Mouse (Mus musculus): ENCODE measurements at regions not wholly inside any gene's neighbourhood (a gene's known extent, or its start where the extent isn't known, plus 50 kb on each side); places are given as distances from the start of the nearest gene placed in this dataset.
"Not testable (repeated sequence)": the region's sequence is repeated elsewhere in the genome, so short reads cannot be mapped to it uniquely, and the experiment has no call there.

- no peaks in the 10 kb centered on the region for H3K27me3 ChIP-seq (ENCODE audit: control insufficient read depth, insufficient read depth, low read length)
- H3K27ac ChIP-seq (ENCODE audit: low read depth, low read length) = no peak overlapping the region
- no peak overlapping the region for H3K4me2 ChIP-seq
- no peaks in the 10 kb centered on the region for H3K4me1 ChIP-seq (ENCODE audit: control insufficient read depth, insufficient read depth, low read length)
- no peak overlapping the region for H3K9ac ChIP-seq (ENCODE audit: low read length)
- no peaks in the 10 kb centered on the region for H3K36me3 ChIP-seq (ENCODE audit: control insufficient read depth, insufficient read depth, low read length)
- no peak for DNase-seq (ENCODE audit: low spot score, missing footprints)
- H3K9me3 ChIP-seq (ENCODE audit: control insufficient read depth, low read length) = no peaks in the 10 kb centered on the region
- 69% methylated on average over 11 of the region's 11 CpGs for WGBS
- no peak overlapping the region for H3K4me3 ChIP-seq (ENCODE audit: low read depth, low read length)
- no peak for ATAC-seq (ENCODE audit: low FRiP score)
These were observed 131.3 kb upstream of the Vrk2 start for GRCm38 (mm10) chr11:26724963-26725721.

- H3K4me3 ChIP-seq (ENCODE audit: low read depth, low read length) = no peak overlapping the region
- H3K27me3 ChIP-seq (ENCODE audit: control insufficient read depth, insufficient read depth, low read length) = no peaks in the 10 kb centered on the region
- ATAC-seq (ENCODE audit: low FRiP score) = no peak
- H3K4me1 ChIP-seq (ENCODE audit: control insufficient read depth, insufficient read depth, low read length) = no peaks in the 10 kb centered on the region
- no peaks in the 10 kb centered on the region for H3K36me3 ChIP-seq (ENCODE audit: control insufficient read depth, insufficient read depth, low read length)
- H3K4me2 ChIP-seq = no peak overlapping the region
- 87% methylated on average over 3 of the region's 3 CpGs for WGBS
- no peak overlapping the region for H3K9ac ChIP-seq (ENCODE audit: low read length)
- H3K27ac ChIP-seq (ENCODE audit: low read depth, low read length) = no peak overlapping the region
- DNase-seq (ENCODE audit: low spot score, missing footprints) = no peak
- no peaks in the 10 kb centered on the region for H3K9me3 ChIP-seq (ENCODE audit: control insufficient read depth, low read length)
These were observed 128.5 kb upstream of the Vrk2 start for GRCm38 (mm10) chr11:26722292-26722691.

GRCm38 (mm10) chr11:26721173-26721572 is 127.4 kb upstream of the Vrk2 start:
- no peak for DNase-seq (ENCODE audit: low spot score, missing footprints)
- WGBS = 92% methylated on average over 3 of the region's 3 CpGs
- Histone ChIP-seq H3K27ac (ENCODE audit: low read depth, low read length) (no peak overlapping the region), H3K36me3 (ENCODE audit: control insufficient read depth, insufficient read depth, low read length) (no peaks in the 10 kb centered on the region), H3K9me3 (ENCODE audit: control insufficient read depth, low read length) (no peaks in the 10 kb centered on the region), H3K27me3 (ENCODE audit: control insufficient read depth, insufficient read depth, low read length) (no peaks in the 10 kb centered on the region), H3K4me3 (ENCODE audit: low read depth, low read length) (no peak overlapping the region), H3K9ac (ENCODE audit: low read length) (no peak overlapping the region), H3K4me2 (no peak overlapping the region), H3K4me1 (ENCODE audit: control insufficient read depth, insufficient read depth, low read length) (no peaks in the 10 kb centered on the region)
- ATAC-seq (ENCODE audit: low FRiP score) = no peak

GRCm38 (mm10) chr11:26711237-26711636 is 117.4 kb upstream of the Vrk2 start:
- not testable (repeated sequence) for H3K4me3 ChIP-seq (ENCODE audit: low read depth, low read length); H3K9me3 ChIP-seq (ENCODE audit: control insufficient read depth, low read length); H3K9ac ChIP-seq (ENCODE audit: low read length); H3K27me3 ChIP-seq (ENCODE audit: control insufficient read depth, insufficient read depth, low read length); ATAC-seq (ENCODE audit: low FRiP score); DNase-seq (ENCODE audit: low spot score, missing footprints); H3K36me3 ChIP-seq (ENCODE audit: control insufficient read depth, insufficient read depth, low read length); H3K4me2 ChIP-seq; H3K27ac ChIP-seq (ENCODE audit: low read depth, low read length); H3K4me1 ChIP-seq (ENCODE audit: control insufficient read depth, insufficient read depth, low read length)
- 92% methylated on average over 1 of the region's 2 CpGs for WGBS

- H3K27me3 ChIP-seq (ENCODE audit: control insufficient read depth, insufficient read depth, low read length) = no peaks in the 10 kb centered on the region
- H3K9ac ChIP-seq (ENCODE audit: low read length) = no peak overlapping the region
- H3K9me3 ChIP-seq (ENCODE audit: control insufficient read depth, low read length) = no peaks in the 10 kb centered on the region
- H3K4me2 ChIP-seq = no peak overlapping the region
- H3K36me3 ChIP-seq (ENCODE audit: control insufficient read depth, insufficient read depth, low read length) = no peaks in the 10 kb centered on the region
- DNase-seq (ENCODE audit: low spot score, missing footprints) (no peak), ATAC-seq (ENCODE audit: low FRiP score) (no peak)
- 85% methylated on average over 2 of the region's 2 CpGs for WGBS
- H3K27ac ChIP-seq (ENCODE audit: low read depth, low read length) = no peak overlapping the region
- no peak overlapping the region for H3K4me3 ChIP-seq (ENCODE audit: low read depth, low read length)
- H3K4me1 ChIP-seq (ENCODE audit: control insufficient read depth, insufficient read depth, low read length) = no peaks in the 10 kb centered on the region
These were observed 114.8 kb upstream of the Vrk2 start for GRCm38 (mm10) chr11:26708636-26709035.

- Histone ChIP-seq H3K4me1 (ENCODE audit: control insufficient read depth, insufficient read depth, low read length) (peaks cover 2% of the 10 kb centered on the region; the same call in 1 of the 2 replicates), H3K9ac (ENCODE audit: low read length) (no peak overlapping the region), H3K36me3 (ENCODE audit: control insufficient read depth, insufficient read depth, low read length) (no peaks in the 10 kb centered on the region), H3K27ac (ENCODE audit: low read depth, low read length) (no peak overlapping the region), H3K9me3 (ENCODE audit: control insufficient read depth, low read length) (no peaks in the 10 kb centered on the region), H3K27me3 (ENCODE audit: control insufficient read depth, insufficient read depth, low read length) (no peaks in the 10 kb centered on the region), H3K4me3 (ENCODE audit: low read depth, low read length) (no peak overlapping the region), H3K4me2 (no peak overlapping the region)
- DNase-seq (ENCODE audit: low spot score, missing footprints) (no peak), ATAC-seq (ENCODE audit: low FRiP score) (no peak)
These were observed 90.1 kb upstream of the Vrk2 start for GRCm38 (mm10) chr11:26683850-26684249.

DNA sequence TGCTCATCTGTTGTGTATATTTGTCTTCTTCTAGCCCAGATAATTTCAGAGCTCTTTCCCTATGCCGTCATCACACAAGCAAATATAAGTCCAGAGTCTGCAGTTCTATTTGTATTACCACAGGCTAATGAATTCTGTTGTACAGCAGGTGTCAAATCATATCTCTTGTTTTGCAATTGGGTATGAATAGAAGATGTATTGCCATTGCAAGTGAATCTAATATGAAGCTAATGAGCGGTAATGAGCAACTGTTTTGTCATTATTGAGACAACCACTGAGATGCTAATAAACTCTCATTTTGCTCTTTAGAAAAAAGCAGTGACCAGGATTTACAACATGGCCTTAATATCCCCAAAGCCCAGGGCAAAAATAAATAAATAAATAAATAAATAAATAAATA is 73.5 kb upstream of the Vrk2 start:
- no peaks in the 10 kb centered on the region for H3K36me3 ChIP-seq (ENCODE audit: control insufficient read depth, insufficient read depth, low read length)
- DNase-seq (ENCODE audit: low spot score, missing footprints) = no peak
- no peak overlapping the region for H3K27ac ChIP-seq (ENCODE audit: low read depth, low read length)
- no peaks in the 10 kb centered on the region for H3K27me3 ChIP-seq (ENCODE audit: control insufficient read depth, insufficient read depth, low read length)
- WGBS = 93% methylated on average over 2 of the region's 2 CpGs
- no peaks in the 10 kb centered on the region for H3K4me1 ChIP-seq (ENCODE audit: control insufficient read depth, insufficient read depth, low read length)
- H3K4me2 ChIP-seq = no peak overlapping the region
- no peak for ATAC-seq (ENCODE audit: low FRiP score)
- H3K4me3 ChIP-seq (ENCODE audit: low read depth, low read length) = no peak overlapping the region
- no peaks in the 10 kb centered on the region for H3K9me3 ChIP-seq (ENCODE audit: control insufficient read depth, low read length)
- no peak overlapping the region for H3K9ac ChIP-seq (ENCODE audit: low read length)

DNA sequence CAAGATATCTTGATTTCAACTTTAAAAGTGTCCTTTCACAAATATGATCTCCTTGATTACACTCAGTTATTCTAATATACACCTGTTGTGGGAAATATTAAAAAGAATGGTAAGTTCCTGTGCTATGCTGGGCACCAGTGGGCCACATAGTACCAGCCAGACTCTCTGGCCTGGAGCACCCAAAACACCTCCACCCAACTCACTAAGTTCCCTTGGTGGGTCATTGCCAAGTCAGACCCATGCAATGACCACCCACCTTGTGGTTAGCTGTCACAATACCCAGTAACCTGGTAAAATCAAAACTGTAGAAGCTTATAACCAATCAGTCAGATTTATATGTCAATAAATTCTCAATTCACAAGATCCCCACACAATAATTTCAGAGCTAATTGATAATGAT is 67.1 kb upstream of the Vrk2 start:
- H3K27ac ChIP-seq (ENCODE audit: low read depth, low read length) = no peak overlapping the region
- no peak overlapping the region for H3K9ac ChIP-seq (ENCODE audit: low read length)
- no peaks in the 10 kb centered on the region for H3K36me3 ChIP-seq (ENCODE audit: control insufficient read depth, insufficient read depth, low read length)
- H3K4me3 ChIP-seq (ENCODE audit: low read depth, low read length) = no peak overlapping the region
- no peak overlapping the region for H3K4me2 ChIP-seq
- DNase-seq (ENCODE audit: low spot score, missing footprints) (no peak), ATAC-seq (ENCODE audit: low FRiP score) (no peak)
- no peaks in the 10 kb centered on the region; the same call in 1 of the 2 replicates for H3K9me3 ChIP-seq (ENCODE audit: control insufficient read depth, low read length)
- H3K4me1 ChIP-seq (ENCODE audit: control insufficient read depth, insufficient read depth, low read length) = no peaks in the 10 kb centered on the region
- H3K27me3 ChIP-seq (ENCODE audit: control insufficient read depth, insufficient read depth, low read length) = no peaks in the 10 kb centered on the region

DNA sequence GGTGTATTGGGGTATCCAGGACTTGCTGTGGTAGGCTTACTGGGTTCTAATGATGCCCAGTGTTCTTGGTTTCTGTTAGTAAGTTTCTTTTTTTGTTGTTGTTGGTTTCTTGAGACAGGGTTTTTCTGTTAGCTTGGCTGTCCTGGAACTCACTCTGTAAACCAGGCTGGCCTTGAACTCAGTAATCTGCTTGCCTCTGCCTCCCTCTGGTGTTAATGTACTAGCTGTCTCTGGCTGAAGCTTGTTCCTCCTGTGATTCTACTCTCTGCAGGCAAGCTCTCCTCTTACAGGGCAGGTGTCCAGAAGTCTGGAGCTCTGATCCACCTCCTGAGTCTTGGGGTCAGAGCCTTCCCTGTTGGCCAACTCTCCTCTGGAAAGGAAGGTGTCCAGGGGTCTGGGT is 55.4 kb upstream of the Vrk2 start:
- DNase-seq (ENCODE audit: low spot score, missing footprints); H3K4me1 ChIP-seq (ENCODE audit: control insufficient read depth, insufficient read depth, low read length); ATAC-seq (ENCODE audit: low FRiP score); H3K9ac ChIP-seq (ENCODE audit: low read length); H3K4me3 ChIP-seq (ENCODE audit: low read depth, low read length); H3K27ac ChIP-seq (ENCODE audit: low read depth, low read length); H3K4me2 ChIP-seq; H3K36me3 ChIP-seq (ENCODE audit: control insufficient read depth, insufficient read depth, low read length); H3K27me3 ChIP-seq (ENCODE audit: control insufficient read depth, insufficient read depth, low read length); H3K9me3 ChIP-seq (ENCODE audit: control insufficient read depth, low read length): not testable (repeated sequence)

Measured in midbrain, embryonic 11.5 days (tissue).